Mouse (Mus musculus): ENCODE measurements at regions not wholly inside any gene's neighbourhood (a gene's known extent, or its start where the extent isn't known, plus 50 kb on each side); places are given as distances from the start of the nearest gene placed in this dataset.
A peak's percentile ranks its signal among the peaks of the same experiment; 100 is the strongest.

DNA sequence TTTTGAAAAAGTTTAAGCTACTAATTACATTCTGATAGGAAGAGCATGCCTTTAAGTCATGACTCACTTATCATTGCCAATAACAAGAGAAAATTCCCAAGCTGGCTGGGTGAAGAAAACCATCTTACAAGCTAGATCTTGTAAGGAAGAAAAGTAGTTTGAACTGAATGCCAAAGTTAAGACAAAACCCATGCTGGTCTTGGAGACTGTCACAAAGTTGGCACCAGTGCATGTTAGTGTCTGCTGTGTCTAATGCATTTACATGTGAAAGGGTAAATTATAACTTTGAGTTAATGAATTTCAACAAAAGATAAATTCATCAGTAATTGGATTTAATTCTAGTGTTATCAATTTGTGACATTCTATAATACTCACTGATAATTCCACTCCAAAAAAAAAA is 533.6 kb upstream of the Fam241a start:
- DNase-seq (ENCODE audit: low read depth, low spot score) = no peak

DNA sequence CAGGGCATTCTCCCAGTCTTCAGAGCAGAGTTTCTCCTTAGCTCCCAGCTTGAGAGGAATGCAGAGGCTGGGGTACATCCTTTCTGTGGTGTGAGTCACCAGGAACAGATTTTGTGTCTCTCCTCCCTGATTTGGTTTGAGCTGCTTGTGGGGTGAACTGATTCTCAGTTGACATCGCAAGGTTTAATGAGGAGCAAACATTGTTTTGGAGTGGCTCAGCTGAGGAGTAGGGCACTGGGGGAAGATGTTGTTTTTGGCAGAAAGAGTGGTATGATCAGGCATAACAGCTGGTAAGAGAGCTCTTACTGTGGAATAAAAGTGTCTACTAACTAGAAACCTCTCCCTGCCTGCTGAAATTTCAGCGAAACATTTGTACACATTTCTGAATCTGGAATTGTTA is 519.4 kb upstream of the Fam241a start:
- no peak for DNase-seq (ENCODE audit: low read depth, low spot score)

DNA sequence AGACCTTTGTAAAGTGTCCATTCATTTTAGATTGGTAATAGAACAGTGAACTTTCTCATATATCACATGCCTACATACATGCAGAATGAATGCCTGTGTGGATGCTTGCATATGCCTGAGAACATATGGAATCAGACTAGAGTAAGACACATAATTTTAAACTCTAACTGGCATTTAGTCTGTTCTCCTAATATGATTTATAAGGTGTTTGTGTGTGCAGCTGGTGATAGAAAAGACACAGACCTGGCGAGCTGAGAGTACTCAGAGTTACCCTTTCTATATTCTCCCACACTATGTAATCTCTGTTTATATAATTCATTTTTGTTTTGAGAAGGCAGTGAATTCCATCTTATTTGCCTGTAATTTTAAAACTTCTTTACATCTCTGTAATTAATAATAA is 517.4 kb upstream of the Fam241a start:
- no peak for DNase-seq (ENCODE audit: low read depth, low spot score)

DNA sequence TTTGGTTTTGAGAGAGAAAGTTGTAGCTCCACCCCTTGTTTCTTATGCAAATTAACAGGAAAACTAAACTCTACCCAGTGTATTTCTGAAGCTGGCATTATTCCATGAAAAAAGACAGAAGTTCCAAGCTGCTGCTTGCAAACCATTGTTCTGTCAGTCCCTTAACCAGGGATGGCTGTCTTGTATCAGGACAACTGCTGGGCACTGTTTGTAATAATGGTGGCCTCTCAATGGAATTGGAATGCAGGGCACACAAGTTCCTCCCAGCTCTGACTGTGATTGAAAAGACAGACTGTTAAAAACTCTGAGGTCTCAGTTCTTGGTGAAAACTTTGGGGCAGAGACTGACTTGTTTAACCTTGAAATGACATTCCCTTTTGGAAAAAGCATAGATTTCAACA is 516.0 kb upstream of the Fam241a start:
- no peak for DNase-seq (ENCODE audit: low read depth, low spot score)

DNA sequence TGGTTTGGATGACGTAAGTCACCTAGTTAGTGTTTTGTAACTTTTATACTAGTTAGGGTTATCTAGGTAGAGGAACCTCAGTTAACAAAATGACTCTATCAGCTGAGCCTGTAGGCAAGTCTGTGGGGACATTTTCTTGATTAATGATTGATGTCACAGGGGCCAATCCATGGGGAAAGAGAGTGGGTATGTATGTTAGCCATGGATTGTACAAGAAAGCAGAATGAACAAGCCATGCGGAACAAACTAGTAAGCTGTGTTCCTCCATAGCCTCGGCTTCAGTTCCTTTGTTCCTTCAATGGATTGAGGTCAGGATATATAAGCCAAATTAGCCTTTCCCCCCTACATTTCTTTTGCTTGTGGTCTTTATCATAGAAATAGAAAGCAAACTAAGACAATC is 498.7 kb upstream of the Fam241a start:
- no peak for DNase-seq (ENCODE audit: low read depth, low spot score)

DNA sequence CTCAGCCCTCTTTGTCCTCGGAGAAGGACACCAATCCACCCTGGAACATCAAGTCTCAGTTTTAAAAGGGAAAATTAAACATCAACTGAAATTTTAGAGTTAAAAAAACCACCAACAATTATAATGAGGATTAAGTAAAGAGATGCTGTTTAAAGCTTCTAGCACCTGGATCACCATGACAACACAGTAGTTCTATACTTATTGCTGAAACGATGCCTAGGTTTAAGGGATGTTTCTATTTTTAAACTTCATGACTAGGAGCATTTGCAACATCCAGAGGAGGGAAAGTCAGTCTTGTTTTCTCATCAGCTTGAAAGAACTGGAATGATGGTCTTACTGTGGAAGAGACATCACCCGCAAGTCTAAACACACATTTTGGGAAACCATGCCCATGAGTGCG is 484.5 kb upstream of the Fam241a start:
- no peak for DNase-seq (ENCODE audit: low read depth, low spot score)

DNA sequence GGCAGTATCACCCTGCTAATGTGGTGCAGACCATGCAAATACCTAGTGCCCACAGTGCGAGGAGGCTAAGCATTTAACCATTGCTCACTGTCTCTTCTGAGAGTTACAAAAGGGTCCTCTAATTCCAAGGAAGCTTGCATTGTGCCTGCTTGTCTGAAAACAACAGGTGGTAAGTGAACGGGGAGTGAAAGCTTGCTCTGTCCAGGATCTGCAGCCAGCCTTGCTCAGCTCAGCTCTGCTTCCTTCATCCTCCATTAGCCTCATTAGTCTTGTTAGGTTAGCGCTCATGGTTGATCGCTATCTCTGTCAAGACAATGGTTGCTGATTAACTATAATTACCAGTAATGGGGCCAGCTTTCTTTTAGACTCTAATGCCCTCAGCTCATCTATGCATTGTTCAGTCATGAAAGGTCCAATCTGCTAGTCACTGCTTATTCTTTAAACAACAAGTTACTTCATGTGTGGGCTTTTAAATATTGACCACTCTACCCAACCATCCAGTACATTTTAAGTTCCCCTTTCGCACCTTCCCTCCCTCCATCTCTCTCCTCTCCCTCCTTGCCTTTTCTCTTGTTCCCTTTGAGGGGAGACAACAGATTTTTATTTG is 473.5 kb upstream of the Fam241a start:
- peak; percentile 13 for DNase-seq (ENCODE audit: low read depth, low spot score)

DNA sequence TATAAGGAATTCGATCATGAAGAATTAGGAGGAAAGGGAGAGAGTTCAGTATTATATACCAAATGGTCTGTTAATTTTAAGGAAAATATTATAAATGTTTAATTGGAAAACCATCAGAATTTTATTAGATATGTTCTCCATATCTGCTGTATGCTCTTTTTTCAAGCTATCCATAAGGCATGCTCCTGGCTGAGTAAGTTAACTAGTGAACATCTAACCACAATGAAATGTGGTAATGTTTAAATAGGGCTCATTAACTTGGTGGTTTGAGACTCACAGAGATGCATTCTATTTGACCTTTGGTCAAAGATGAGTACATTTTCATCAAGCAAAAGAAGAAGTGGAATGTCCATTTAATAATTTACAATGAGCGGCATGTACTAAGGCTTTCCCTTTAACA is 466.2 kb upstream of the Fam241a start:
- no peak for DNase-seq (ENCODE audit: low read depth, low spot score)

DNA sequence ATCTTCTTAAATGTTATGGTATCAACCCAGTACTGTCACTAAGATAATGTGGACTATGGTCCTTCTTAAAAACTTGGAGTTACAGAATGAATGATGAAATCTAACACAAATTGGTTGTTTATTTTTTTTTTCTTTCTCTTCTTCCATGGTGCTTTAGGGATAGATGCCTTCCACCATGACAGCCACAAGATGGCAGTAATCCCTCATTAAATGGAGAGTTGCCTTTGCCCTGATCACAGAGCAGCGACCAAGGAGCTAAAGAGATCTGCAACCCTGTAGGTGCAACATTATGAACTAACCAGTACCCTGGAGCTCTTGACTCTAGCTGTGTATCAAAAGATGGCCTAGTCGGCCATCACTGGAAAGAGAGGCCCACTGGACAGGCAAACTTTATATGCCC is 453.0 kb upstream of the Fam241a start:
- peak; percentile 52 for DNase-seq (ENCODE audit: low read depth, low spot score)

DNA sequence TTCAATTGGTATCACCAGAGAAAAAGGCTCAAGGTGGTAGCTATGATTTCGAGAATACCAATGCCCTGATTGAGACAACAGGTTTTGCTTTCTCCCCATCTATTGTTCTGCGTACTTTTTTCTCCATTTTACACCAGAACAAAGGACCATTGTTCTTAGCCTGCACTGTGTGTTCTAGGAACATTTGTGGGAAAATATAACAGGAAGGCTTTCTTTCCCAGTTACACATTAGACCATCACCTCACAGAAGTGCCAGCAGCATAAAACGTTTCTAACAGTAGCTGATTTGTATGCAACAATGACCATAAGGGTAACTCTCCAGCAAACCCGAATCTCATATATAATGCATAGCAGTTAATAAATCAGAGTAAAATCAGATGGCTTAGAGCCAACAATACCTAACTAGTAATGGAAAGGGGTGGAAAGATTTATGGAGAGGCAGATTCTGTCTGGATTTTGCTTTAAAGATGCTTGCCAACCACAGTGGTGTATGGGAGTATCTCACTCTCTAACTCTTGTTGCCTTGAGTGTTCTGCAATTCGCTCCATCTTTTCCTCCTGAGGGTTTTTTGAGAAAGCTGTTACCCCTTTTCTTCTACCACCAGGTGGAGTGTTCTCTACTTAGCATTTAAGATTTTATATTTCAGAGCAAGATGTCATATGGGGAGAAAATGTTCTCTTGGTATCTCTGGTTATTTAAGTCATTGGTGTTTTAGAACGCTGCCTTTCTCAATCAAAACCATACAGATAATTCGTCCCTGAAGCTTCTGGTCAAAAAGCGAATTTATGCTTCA is 451.9 kb upstream of the Fam241a start:
- DNase-seq (ENCODE audit: low read depth, low spot score) = no peak

DNA sequence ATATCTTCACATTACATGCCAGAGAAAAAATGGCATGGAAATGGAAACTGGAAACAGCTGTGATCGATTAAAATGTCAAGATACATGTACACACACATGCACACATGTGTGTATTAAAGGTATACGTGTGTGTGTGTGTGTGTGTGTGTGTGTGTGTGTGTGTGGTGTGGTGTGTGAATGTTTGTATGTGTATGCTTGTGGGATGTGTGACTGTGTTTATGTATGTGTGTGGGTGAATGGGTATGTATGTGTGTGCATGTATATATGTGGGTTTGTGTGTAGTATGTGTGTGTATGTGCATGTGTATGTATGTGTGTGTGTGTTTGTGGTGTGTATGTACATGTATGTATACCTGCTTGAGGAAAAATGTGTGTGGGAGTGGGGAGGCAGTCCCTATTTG is 441.4 kb upstream of the Fam241a start:
- DNase-seq (ENCODE audit: low read depth, low spot score) = no peak

DNA sequence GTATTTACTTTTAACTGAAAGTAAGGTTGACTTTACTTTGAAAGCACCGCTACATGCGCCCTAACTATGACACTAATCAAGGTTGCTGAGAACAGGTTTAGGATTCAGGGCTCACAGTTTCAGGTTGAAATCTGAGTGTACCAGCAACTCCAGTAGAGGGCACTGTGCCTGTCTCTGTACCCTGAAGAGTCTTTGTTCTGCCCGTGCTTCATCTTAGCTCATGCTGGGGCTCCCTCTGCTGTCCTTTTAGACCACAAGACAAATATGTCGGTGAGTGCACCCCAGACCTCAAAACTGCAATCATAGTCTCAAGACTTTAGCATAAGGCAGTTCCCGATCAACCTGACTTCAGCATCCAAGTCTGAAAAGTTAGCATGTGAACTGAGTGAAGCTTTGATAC is 440.9 kb upstream of the Fam241a start:
- peak; percentile 76 for DNase-seq (ENCODE audit: low read depth, low spot score)

DNA sequence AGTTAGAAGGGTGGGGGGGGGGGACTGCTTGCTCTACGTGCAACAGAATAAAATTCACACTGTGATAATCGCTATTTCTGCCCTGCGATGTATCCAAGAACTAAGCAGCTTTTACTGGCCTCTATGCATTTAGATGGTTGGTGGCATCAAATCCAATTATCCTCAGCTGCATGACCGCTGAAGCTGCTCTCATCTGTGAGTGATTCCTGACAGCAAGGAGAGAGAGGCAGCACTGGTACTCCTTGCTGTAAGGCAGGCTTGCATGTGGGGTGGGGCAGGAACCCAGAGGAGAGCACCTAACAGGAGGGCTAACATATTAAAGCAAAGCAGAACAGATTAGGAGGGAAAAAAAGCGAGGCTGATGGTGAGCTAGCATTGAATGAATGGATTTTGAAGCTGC is 431.6 kb upstream of the Fam241a start:
- DNase-seq (ENCODE audit: low read depth, low spot score) = no peak

DNA sequence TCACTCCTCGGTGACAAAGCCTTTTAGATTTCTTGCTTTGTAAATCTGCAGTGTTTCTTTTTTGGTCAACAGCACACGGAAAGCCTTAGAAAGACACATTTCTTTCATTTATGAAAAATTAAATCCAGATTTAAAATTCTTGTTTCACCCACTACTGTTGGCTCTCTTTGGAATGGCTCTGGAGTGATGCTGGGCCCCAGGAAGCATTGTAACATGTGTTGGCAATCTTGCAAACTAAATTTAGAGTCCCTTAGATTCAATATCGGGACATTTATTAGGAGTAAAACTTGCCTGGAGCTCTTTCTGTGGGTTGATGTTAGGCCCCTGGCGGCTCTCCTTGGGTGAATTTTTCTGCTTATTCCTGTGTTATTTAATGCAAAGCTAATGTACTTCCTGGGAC is 405.2 kb upstream of the Fam241a start:
- no peak for DNase-seq (ENCODE audit: low read depth, low spot score)

DNA sequence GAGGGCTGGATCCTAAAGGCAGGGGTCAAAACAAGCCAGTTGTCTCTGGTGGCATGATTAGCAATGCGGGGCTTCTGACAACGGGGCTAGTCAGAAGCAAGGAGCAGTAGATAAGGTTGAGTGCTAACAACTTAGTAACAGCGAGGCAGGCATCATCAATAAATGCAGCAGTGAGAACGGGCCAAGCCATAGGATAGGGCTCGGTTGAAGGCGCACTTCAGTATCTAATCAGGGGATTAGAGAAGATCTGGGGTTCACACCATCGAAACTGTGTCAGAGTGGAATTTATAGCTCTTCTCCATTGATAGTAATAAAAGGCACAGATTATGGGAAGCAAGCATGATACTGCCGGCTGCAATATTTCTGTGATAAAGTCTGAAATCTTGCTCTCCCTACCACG is 402.0 kb upstream of the Fam241a start:
- DNase-seq (ENCODE audit: low read depth, low spot score) = no peak

DNA sequence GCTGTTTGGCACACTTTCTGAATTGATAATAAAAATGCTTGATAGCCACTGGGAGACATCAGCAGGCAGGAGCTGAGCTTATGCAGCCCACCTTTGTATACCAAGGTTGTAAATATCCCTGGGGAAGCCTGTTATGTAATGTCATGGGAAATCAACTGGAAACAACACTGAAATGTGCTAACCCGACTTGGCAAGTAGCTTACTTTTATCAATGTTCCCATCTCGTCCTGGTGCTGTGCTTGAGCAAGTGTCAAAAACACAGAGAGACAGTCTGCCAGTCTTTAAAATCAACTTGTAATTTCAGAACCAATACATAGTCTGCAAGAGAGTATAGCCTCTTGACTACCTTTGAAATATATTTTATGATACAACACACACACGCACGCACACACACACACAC is 391.7 kb upstream of the Fam241a start:
- DNase-seq (ENCODE audit: low read depth, low spot score) = no peak

DNA sequence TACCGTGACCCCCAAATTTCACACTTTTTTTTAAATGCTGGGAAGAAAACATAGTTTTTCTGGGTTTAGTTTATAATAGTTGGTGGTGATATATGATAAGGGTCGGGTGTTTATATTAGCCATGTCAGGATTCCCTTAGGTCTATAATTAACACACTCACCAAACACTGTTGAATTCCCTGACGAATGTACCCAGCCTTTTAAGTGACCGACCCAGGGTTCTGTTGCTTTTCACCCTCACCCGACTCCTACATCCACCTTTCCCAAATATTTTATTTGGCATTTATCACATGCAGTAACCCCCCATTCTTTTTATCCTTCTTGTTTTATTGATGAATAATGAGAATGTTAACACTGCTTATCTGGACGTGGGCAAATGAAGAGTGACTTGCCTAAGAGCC is 389.1 kb upstream of the Fam241a start:
- no peak for DNase-seq (ENCODE audit: low read depth, low spot score)

DNA sequence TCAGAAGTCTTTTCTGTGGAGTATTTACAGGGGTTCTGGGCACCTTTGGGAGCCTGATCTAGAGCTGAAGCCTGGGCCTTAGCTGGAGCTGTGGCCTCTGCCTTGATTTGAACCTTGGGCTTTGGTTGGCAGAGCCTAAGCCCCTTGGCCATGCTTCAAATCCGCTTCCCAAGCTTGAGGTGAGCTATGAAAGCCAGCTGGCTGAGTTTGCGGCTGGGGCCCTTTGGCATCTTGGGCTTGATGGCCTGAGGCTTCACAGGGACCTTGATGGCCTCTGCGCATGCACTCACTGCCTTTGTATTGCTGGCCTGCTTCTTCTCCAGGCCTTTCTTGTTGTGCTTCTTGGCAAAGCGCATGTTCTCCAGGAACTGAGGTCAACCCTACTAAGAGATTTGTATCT is 384.5 kb upstream of the Fam241a start:
- DNase-seq (ENCODE audit: low read depth, low spot score) = no peak

DNA sequence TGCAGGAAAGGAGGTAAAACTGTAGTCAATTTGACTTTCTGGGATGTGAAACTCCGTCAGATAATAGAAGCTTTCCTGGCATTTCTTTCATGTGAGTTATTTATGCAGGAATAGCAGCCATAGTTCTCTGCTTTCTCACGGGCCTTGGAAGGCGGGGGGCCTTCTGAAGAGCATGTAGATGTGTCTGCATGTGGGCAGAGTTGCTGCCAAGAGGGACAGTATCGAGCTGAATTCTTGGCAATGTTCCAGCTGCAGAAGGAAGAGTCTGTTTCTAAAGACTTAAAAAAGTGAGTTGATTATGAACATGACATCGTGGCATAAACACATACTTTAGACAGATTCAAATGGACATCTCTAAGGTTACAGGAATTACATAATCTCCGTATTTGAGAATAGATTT is 374.5 kb upstream of the Fam241a start:
- DNase-seq (ENCODE audit: low read depth, low spot score) = peak; percentile 0

DNA sequence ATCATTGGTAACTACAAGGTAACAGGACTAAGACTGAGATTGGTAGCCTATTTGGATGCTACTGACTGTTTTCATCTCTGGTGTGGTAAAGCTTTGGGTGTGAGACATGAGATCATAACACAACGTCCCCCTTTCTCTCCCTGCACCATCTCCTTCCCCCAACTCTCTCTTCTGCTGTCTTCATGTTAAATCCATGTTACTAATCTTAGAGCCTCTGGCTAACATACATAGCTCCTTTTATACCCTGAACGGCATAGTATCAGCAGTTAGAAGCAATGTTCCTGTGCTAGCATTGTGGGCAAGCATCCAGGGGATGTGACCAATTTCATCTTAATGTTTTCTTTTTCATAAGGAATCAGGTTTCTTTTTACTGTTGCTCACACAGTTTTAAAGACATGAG is 365.1 kb upstream of the Fam241a start:
- no peak for DNase-seq (ENCODE audit: low read depth, low spot score)

DNA sequence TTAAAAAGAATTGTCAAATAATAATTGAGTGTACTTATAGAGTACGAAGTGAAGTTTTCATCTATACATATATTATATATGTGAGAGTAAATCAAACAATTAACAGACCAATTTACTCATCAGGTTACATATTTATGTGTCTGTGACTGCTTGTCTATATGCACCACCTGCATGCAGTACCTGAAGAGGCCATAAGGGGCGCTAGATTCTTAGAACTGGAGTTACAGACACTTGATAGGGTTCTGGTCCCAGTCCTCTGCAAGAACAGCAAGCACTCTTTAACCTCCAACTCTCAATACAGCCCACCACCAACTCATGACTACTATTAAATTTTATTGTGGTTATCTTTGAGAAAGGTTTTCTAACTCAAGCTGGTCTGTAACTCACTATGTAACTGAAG is 351.7 kb upstream of the Fam241a start:
- DNase-seq (ENCODE audit: low read depth, low spot score) = no peak

DNA sequence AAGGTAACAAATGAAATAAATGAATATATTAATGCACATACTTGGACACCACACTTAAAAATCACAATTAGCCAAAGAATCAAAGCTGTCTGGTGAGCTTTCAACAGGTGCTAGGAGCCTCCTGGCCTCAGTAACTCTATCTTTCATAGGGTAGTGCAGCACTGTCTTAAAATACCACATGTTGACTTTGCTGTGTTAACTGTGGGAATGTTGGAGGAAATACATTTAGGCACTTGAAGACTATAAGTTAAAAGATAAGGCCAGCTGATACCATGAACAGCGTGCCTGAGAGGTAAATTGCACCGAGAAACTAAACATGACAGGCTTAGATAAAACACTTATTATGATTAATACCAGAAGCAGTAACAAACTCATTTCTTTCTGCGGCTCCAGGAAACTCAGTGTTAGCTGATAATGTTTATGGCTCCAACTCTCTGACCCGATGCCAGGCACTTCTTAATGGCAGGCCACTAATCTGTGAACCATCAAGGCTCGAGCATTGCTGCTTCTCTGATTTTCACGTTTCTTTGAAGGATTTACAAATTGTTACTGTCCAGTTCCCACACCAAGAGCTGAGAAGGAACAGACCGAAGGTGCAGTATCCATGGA is 343.8 kb upstream of the Fam241a start:
- DNase-seq (ENCODE audit: low read depth, low spot score) = no peak

DNA sequence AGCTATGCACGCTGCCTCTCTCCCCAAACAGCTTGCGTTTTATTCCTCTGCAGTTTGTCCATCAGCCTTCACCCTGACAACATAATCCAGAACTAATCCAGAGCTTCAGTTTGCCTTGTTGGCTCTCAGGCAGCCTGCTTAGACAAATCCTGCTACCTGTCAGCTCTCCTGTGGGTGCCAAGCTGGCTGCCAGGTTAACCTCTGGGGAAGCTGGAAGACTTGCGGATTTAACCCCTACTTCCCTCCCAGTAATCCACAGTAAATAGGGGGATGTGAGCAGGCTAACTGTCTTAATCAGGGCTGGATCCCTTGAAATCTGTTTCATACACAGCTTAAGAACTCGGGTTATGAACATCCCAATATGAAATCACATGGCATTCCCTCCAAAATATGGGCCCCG is 334.3 kb upstream of the Fam241a start:
- peak; percentile 48 for DNase-seq (ENCODE audit: low read depth, low spot score)
